Mouse (Mus musculus): ENCODE measurements around the gene Ppp6r2. TPM values are rescaled to one million over a fixed set of nuclear protein-coding genes. Genes with fewer than 3 reads are reported as not detected.

Ppp6r2 gene
- polyA plus RNA-seq, 1 experiment from 2014 or later: 29.8 TPM

GRCm38 (mm10) chr15:89214953-89215352 is 3.6 kb downstream of the Ppp6r2 start:
- Histone ChIP-seq H3K9ac (ENCODE audit: low read depth, low read length) (no peak overlapping the region), H3K27ac (ENCODE audit: low read depth, low read length) (no peak overlapping the region), H3K36me3 (ENCODE audit: control insufficient read depth, insufficient read depth, low read length) (peaks cover 3% of the 10 kb centered on the region; the same call in 1 of the 2 replicates), H3K4me1 (ENCODE audit: control insufficient read depth, insufficient read depth, low read length) (no peaks in the 10 kb centered on the region), H3K27me3 (ENCODE audit: control insufficient read depth, insufficient read depth, low read length) (no peaks in the 10 kb centered on the region), H3K9me3 (ENCODE audit: control insufficient read depth, low read length) (no peaks in the 10 kb centered on the region), H3K4me2 (replicated peaks; ENCODE audit: low read depth, low read length) (no peak overlapping the region), H3K4me3 (ENCODE audit: low read length) (no peak overlapping the region)
- ATAC-seq (ENCODE audit: low FRiP score, low TSS enrichment): no peak
- WGBS: 97% methylated on average over 3 of the region's 3 CpGs

GRCm38 (mm10) chr15:89215611-89216233 is 4.4 kb downstream of the Ppp6r2 start:
- 85% methylated on average over 2 of the region's 2 CpGs for WGBS
- Histone ChIP-seq H3K27me3 (ENCODE audit: control insufficient read depth, insufficient read depth, low read length) (no peaks in the 10 kb centered on the region), H3K36me3 (ENCODE audit: control insufficient read depth, insufficient read depth, low read length) (peaks cover 3% of the 10 kb centered on the region; the same call in 1 of the 2 replicates), H3K4me3 (ENCODE audit: low read length) (no peak overlapping the region), H3K4me1 (ENCODE audit: control insufficient read depth, insufficient read depth, low read length) (no peaks in the 10 kb centered on the region), H3K27ac (ENCODE audit: low read depth, low read length) (no peak overlapping the region), H3K9me3 (ENCODE audit: control insufficient read depth, low read length) (no peaks in the 10 kb centered on the region), H3K4me2 (replicated peaks; ENCODE audit: low read depth, low read length) (no peak overlapping the region), H3K9ac (ENCODE audit: low read depth, low read length) (no peak overlapping the region)
- ATAC-seq (ENCODE audit: low FRiP score, low TSS enrichment): no peak

GRCm38 (mm10) chr15:89233586-89233985 is 22.2 kb downstream of the Ppp6r2 start:
- no peak overlapping the region for H3K9ac ChIP-seq (ENCODE audit: low read depth, low read length)
- WGBS: 48% methylated on average over 2 of the region's 2 CpGs
- no peak for ATAC-seq (ENCODE audit: low FRiP score, low TSS enrichment)
- no peak overlapping the region for H3K4me2 ChIP-seq (replicated peaks; ENCODE audit: low read depth, low read length)
- H3K27me3 ChIP-seq (ENCODE audit: control insufficient read depth, insufficient read depth, low read length): no peaks in the 10 kb centered on the region
- peaks cover 4% of the 10 kb centered on the region; the same call in 1 of the 2 replicates for H3K36me3 ChIP-seq (ENCODE audit: control insufficient read depth, insufficient read depth, low read length)
- H3K4me1 ChIP-seq (ENCODE audit: control insufficient read depth, insufficient read depth, low read length): no peaks in the 10 kb centered on the region
- no peak overlapping the region for H3K4me3 ChIP-seq (ENCODE audit: low read length)
- H3K9me3 ChIP-seq (ENCODE audit: control insufficient read depth, low read length): no peaks in the 10 kb centered on the region
- no peak overlapping the region for H3K27ac ChIP-seq (ENCODE audit: low read depth, low read length)

- Histone ChIP-seq H3K9ac (ENCODE audit: low read depth, low read length) (no peak overlapping the region), H3K4me1 (ENCODE audit: control insufficient read depth, insufficient read depth, low read length) (no peaks in the 10 kb centered on the region), H3K27me3 (ENCODE audit: control insufficient read depth, insufficient read depth, low read length) (no peaks in the 10 kb centered on the region), H3K36me3 (ENCODE audit: control insufficient read depth, insufficient read depth, low read length) (peaks cover 4% of the 10 kb centered on the region; the same call in 1 of the 2 replicates), H3K4me3 (ENCODE audit: low read length) (no peak overlapping the region), H3K4me2 (replicated peaks; ENCODE audit: low read depth, low read length) (no peak overlapping the region), H3K27ac (ENCODE audit: low read depth, low read length) (no peak overlapping the region), H3K9me3 (ENCODE audit: control insufficient read depth, low read length) (no peaks in the 10 kb centered on the region)
- no peak for ATAC-seq (ENCODE audit: low FRiP score, low TSS enrichment)
- WGBS: 89% methylated on average over 4 of the region's 4 CpGs
Observed at GRCm38 (mm10) chr15:89234052-89234451, 22.7 kb downstream of the Ppp6r2 start.

GRCm38 (mm10) chr15:89239751-89240392 is 28.5 kb downstream of the Ppp6r2 start:
- Histone ChIP-seq H3K27ac (ENCODE audit: low read depth, low read length) (no peak overlapping the region; the same call in 1 of the 2 replicates), H3K9me3 (ENCODE audit: control insufficient read depth, low read length) (no peaks in the 10 kb centered on the region), H3K4me2 (replicated peaks; ENCODE audit: low read depth, low read length) (no peak overlapping the region), H3K9ac (ENCODE audit: low read depth, low read length) (no peak overlapping the region), H3K4me1 (ENCODE audit: control insufficient read depth, insufficient read depth, low read length) (no peaks in the 10 kb centered on the region), H3K4me3 (ENCODE audit: low read length) (no peak overlapping the region), H3K27me3 (ENCODE audit: control insufficient read depth, insufficient read depth, low read length) (no peaks in the 10 kb centered on the region), H3K36me3 (ENCODE audit: control insufficient read depth, insufficient read depth, low read length) (peaks cover 12% of the 10 kb centered on the region; the same call in 1 of the 2 replicates)
- 74% methylated on average over 3 of the region's 3 CpGs for WGBS
- ATAC-seq (ENCODE audit: low FRiP score, low TSS enrichment): no peak

- H3K36me3 ChIP-seq (ENCODE audit: control insufficient read depth, insufficient read depth, low read length): peaks cover 15% of the 10 kb centered on the region; the same call in 1 of the 2 replicates
- WGBS: 71% methylated on average over 2 of the region's 2 CpGs
- H3K27ac ChIP-seq (ENCODE audit: low read depth, low read length): no peak overlapping the region
Observed at GRCm38 (mm10) chr15:89241025-89241424, 29.7 kb downstream of the Ppp6r2 start.

GRCm38 (mm10) chr15:89249063-89249462 is 37.7 kb downstream of the Ppp6r2 start:
- no peak overlapping the region for H3K4me3 ChIP-seq (ENCODE audit: low read length)
- H3K4me2 ChIP-seq (replicated peaks; ENCODE audit: low read depth, low read length): no peak overlapping the region
- no peaks in the 10 kb centered on the region for H3K27me3 ChIP-seq (ENCODE audit: control insufficient read depth, insufficient read depth, low read length)
- H3K27ac ChIP-seq (ENCODE audit: low read depth, low read length): no peak overlapping the region
- H3K36me3 ChIP-seq (ENCODE audit: control insufficient read depth, insufficient read depth, low read length): peaks cover 18% of the 10 kb centered on the region; the same call in 1 of the 2 replicates
- H3K9me3 ChIP-seq (ENCODE audit: control insufficient read depth, low read length): no peaks in the 10 kb centered on the region
- 91% methylated on average over 6 of the region's 6 CpGs for WGBS
- no peak for ATAC-seq (ENCODE audit: low FRiP score, low TSS enrichment)
- H3K4me1 ChIP-seq (ENCODE audit: control insufficient read depth, insufficient read depth, low read length): no peaks in the 10 kb centered on the region
- no peak overlapping the region for H3K9ac ChIP-seq (ENCODE audit: low read depth, low read length)

More at GRCm38 (mm10) chr15:89241025-89241424, 29.7 kb downstream of the Ppp6r2 start:
- Histone ChIP-seq H3K9me3 (ENCODE audit: control insufficient read depth, low read length) (no peaks in the 10 kb centered on the region), H3K4me2 (replicated peaks; ENCODE audit: low read depth, low read length) (no peak overlapping the region), H3K4me1 (ENCODE audit: control insufficient read depth, insufficient read depth, low read length) (no peaks in the 10 kb centered on the region), H3K4me3 (ENCODE audit: low read length) (no peak overlapping the region), H3K9ac (ENCODE audit: low read depth, low read length) (no peak overlapping the region), H3K27me3 (ENCODE audit: control insufficient read depth, insufficient read depth, low read length) (no peaks in the 10 kb centered on the region)
- no peak for ATAC-seq (ENCODE audit: low FRiP score, low TSS enrichment)

GRCm38 (mm10) chr15:89255330-89255729 is 44.0 kb downstream of the Ppp6r2 start:
- no peaks in the 10 kb centered on the region for H3K27me3 ChIP-seq (ENCODE audit: control insufficient read depth, insufficient read depth, low read length)
- H3K4me3 ChIP-seq (ENCODE audit: low read length): no peak overlapping the region
- H3K4me1 ChIP-seq (ENCODE audit: control insufficient read depth, insufficient read depth, low read length): no peaks in the 10 kb centered on the region
- H3K9ac ChIP-seq (ENCODE audit: low read depth, low read length): no peak overlapping the region
- no peaks in the 10 kb centered on the region for H3K9me3 ChIP-seq (ENCODE audit: control insufficient read depth, low read length)
- no peak overlapping the region for H3K27ac ChIP-seq (ENCODE audit: low read depth, low read length)
- peaks cover 41% of the 10 kb centered on the region; the same call in 1 of the 2 replicates for H3K36me3 ChIP-seq (ENCODE audit: control insufficient read depth, insufficient read depth, low read length)
- H3K4me2 ChIP-seq (replicated peaks; ENCODE audit: low read depth, low read length): no peak overlapping the region
- whole genome bisulfite sequencing: 85% methylated on average over 4 of the region's 4 CpGs
- no peak for ATAC-seq (ENCODE audit: low FRiP score, low TSS enrichment)

- Histone ChIP-seq H3K4me1 (ENCODE audit: control insufficient read depth, insufficient read depth, low read length) (no peaks in the 10 kb centered on the region), H3K9me3 (ENCODE audit: control insufficient read depth, low read length) (no peaks in the 10 kb centered on the region), H3K27ac (ENCODE audit: low read depth, low read length) (no peak overlapping the region), H3K4me3 (ENCODE audit: low read length) (no peak overlapping the region), H3K27me3 (ENCODE audit: control insufficient read depth, insufficient read depth, low read length) (no peaks in the 10 kb centered on the region), H3K4me2 (replicated peaks; ENCODE audit: low read depth, low read length) (no peak overlapping the region), H3K9ac (ENCODE audit: low read depth, low read length) (no peak overlapping the region), H3K36me3 (ENCODE audit: control insufficient read depth, insufficient read depth, low read length) (peaks cover 42% of the 10 kb centered on the region; the same call in 1 of the 2 replicates)
- WGBS: 89% methylated on average over 5 of the region's 5 CpGs
- ATAC-seq (ENCODE audit: low FRiP score, low TSS enrichment): no peak
Observed at GRCm38 (mm10) chr15:89258997-89259396, 47.6 kb downstream of the Ppp6r2 start.

Measured in kidney, embryonic 14.5 days (tissue).